Mouse (Mus musculus): ENCODE measurements around the gene Tbc1d22b. TPM values are rescaled to one million over a fixed set of nuclear protein-coding genes. Genes with fewer than 3 reads are reported as not detected.

Tbc1d22b gene
- polyA plus RNA-seq, 1 experiment from 2014 or later = 15.6 TPM

- Histone ChIP-seq H3K27ac (ENCODE audit: low read length) (peak overlapping the region; percentile 94), H3K36me3 (ENCODE audit: control insufficient read depth, insufficient read depth, low read length) (peaks cover 13% of the 10 kb centered on the region), H3K9me3 (ENCODE audit: control insufficient read depth, low read depth, low read length) (no peaks in the 10 kb centered on the region), H3K4me2 (replicated peaks; ENCODE audit: low read depth, low read length) (peak overlapping the region; percentile 81), H3K27me3 (ENCODE audit: control insufficient read depth, insufficient read depth, low read length) (no peaks in the 10 kb centered on the region), H3K4me1 (ENCODE audit: control insufficient read depth, insufficient read depth, low read length) (peaks cover 23% of the 10 kb centered on the region), H3K9ac (replicated peaks; ENCODE audit: low read depth, low read length) (peak overlapping the region; percentile 96), H3K4me3 (ENCODE audit: low read depth, low read length) (peak overlapping the region; percentile 98)
- ATAC-seq (ENCODE audit: insufficient number of reproducible peaks, insufficient read depth, low FRiP score, low read depth) = peak; percentile 51; the same call in 1 of the 2 replicates
- WGBS = under 1% methylated on average over 42 of the region's 43 CpGs
Observed at GRCm38 (mm10) chr17:29615024-29615551, 65.5 kb downstream of the Tbc1d22b start.

GRCm38 (mm10) chr17:29615616-29616015, 66.0 kb downstream of the Tbc1d22b start:
- H3K9ac ChIP-seq (replicated peaks; ENCODE audit: low read depth, low read length) = peak overlapping the region; percentile 96
- H3K9me3 ChIP-seq (ENCODE audit: control insufficient read depth, low read depth, low read length) = no peaks in the 10 kb centered on the region
- no peaks in the 10 kb centered on the region for H3K27me3 ChIP-seq (ENCODE audit: control insufficient read depth, insufficient read depth, low read length)
- no peak for ATAC-seq (ENCODE audit: insufficient number of reproducible peaks, insufficient read depth, low FRiP score, low read depth)
- WGBS = 6% methylated on average over 4 of the region's 4 CpGs
- peak overlapping the region; percentile 98 for H3K4me3 ChIP-seq (ENCODE audit: low read depth, low read length)
- peaks cover 23% of the 10 kb centered on the region for H3K4me1 ChIP-seq (ENCODE audit: control insufficient read depth, insufficient read depth, low read length)
- H3K4me2 ChIP-seq (replicated peaks; ENCODE audit: low read depth, low read length) = peak overlapping the region; percentile 81
- H3K36me3 ChIP-seq (ENCODE audit: control insufficient read depth, insufficient read depth, low read length) = peaks cover 14% of the 10 kb centered on the region
- H3K27ac ChIP-seq (ENCODE audit: low read length) = peak overlapping the region; percentile 94; the same call in 1 of the 2 replicates

DNA sequence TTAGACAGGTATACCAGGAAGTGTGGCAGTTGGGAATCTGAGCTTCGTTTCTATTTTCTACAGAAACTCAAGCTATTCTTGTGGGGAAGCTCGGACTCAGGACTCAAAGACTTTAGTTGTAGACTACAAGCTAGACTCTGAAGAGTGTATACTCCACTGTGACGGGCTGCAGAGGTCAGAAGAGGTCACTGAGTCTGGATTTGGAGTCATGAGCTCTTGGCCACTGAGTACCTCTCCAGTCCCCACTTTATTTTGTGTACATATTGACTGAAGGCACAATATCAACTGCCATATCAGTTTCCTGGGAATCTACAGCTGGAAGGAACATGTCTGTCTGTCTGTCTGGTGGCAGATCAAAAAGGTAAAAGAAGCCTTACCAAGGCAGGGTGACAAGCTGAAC, 69.6 kb downstream of the Tbc1d22b start:
- Histone ChIP-seq H3K9me3 (ENCODE audit: control insufficient read depth, low read depth, low read length) (no peaks in the 10 kb centered on the region), H3K4me3 (ENCODE audit: low read depth, low read length) (no peak overlapping the region), H3K27ac (ENCODE audit: low read length) (no peak overlapping the region), H3K36me3 (ENCODE audit: control insufficient read depth, insufficient read depth, low read length) (peaks cover 39% of the 10 kb centered on the region), H3K9ac (replicated peaks; ENCODE audit: low read depth, low read length) (no peak overlapping the region), H3K4me2 (replicated peaks; ENCODE audit: low read depth, low read length) (no peak overlapping the region), H3K4me1 (ENCODE audit: control insufficient read depth, insufficient read depth, low read length) (peaks cover 20% of the 10 kb centered on the region), H3K27me3 (ENCODE audit: control insufficient read depth, insufficient read depth, low read length) (no peaks in the 10 kb centered on the region)
- 84% methylated on average over 3 of the region's 3 CpGs for WGBS
- ATAC-seq (ENCODE audit: insufficient number of reproducible peaks, insufficient read depth, low FRiP score, low read depth) = no peak

- 90% methylated on average over 8 of the region's 8 CpGs for WGBS
- no peaks in the 10 kb centered on the region for H3K4me1 ChIP-seq (ENCODE audit: control insufficient read depth, insufficient read depth, low read length)
- peaks cover 76% of the 10 kb centered on the region for H3K36me3 ChIP-seq (ENCODE audit: control insufficient read depth, insufficient read depth, low read length)
- H3K4me3 ChIP-seq (ENCODE audit: low read depth, low read length) = no peak overlapping the region
- no peaks in the 10 kb centered on the region for H3K9me3 ChIP-seq (ENCODE audit: control insufficient read depth, low read depth, low read length)
- H3K27me3 ChIP-seq (ENCODE audit: control insufficient read depth, insufficient read depth, low read length) = no peaks in the 10 kb centered on the region
- no peak overlapping the region for H3K27ac ChIP-seq (ENCODE audit: low read length)
- H3K4me2 ChIP-seq (replicated peaks; ENCODE audit: low read depth, low read length) = no peak overlapping the region
- no peak overlapping the region for H3K9ac ChIP-seq (replicated peaks; ENCODE audit: low read depth, low read length)
- no peak for ATAC-seq (ENCODE audit: insufficient number of reproducible peaks, insufficient read depth, low FRiP score, low read depth)
Observed at GRCm38 (mm10) chr17:29623488-29623887, 73.9 kb downstream of the Tbc1d22b start.

- 92% methylated on average over 9 of the region's 9 CpGs for WGBS
- Histone ChIP-seq H3K9ac (replicated peaks; ENCODE audit: low read depth, low read length) (no peak overlapping the region), H3K36me3 (ENCODE audit: control insufficient read depth, insufficient read depth, low read length) (peaks cover 84% of the 10 kb centered on the region)
Observed at GRCm38 (mm10) chr17:29627285-29627684, 77.7 kb downstream of the Tbc1d22b start.

GRCm38 (mm10) chr17:29628946-29629345, 79.4 kb downstream of the Tbc1d22b start:
- Histone ChIP-seq H3K9me3 (ENCODE audit: control insufficient read depth, low read depth, low read length) (no peaks in the 10 kb centered on the region), H3K4me1 (ENCODE audit: control insufficient read depth, insufficient read depth, low read length) (no peaks in the 10 kb centered on the region), H3K36me3 (ENCODE audit: control insufficient read depth, insufficient read depth, low read length) (peaks cover 73% of the 10 kb centered on the region), H3K27me3 (ENCODE audit: control insufficient read depth, insufficient read depth, low read length) (no peaks in the 10 kb centered on the region), H3K9ac (replicated peaks; ENCODE audit: low read depth, low read length) (no peak overlapping the region), H3K27ac (ENCODE audit: low read length) (no peak overlapping the region), H3K4me3 (ENCODE audit: low read depth, low read length) (no peak overlapping the region), H3K4me2 (replicated peaks; ENCODE audit: low read depth, low read length) (no peak overlapping the region)
- ATAC-seq (ENCODE audit: insufficient number of reproducible peaks, insufficient read depth, low FRiP score, low read depth) = no peak
- 92% methylated on average over 5 of the region's 5 CpGs for WGBS

More at GRCm38 (mm10) chr17:29627285-29627684, 77.7 kb downstream of the Tbc1d22b start:
- Histone ChIP-seq H3K27me3 (ENCODE audit: control insufficient read depth, insufficient read depth, low read length) (no peaks in the 10 kb centered on the region), H3K4me3 (ENCODE audit: low read depth, low read length) (no peak overlapping the region), H3K9me3 (ENCODE audit: control insufficient read depth, low read depth, low read length) (no peaks in the 10 kb centered on the region), H3K4me2 (replicated peaks; ENCODE audit: low read depth, low read length) (no peak overlapping the region), H3K4me1 (ENCODE audit: control insufficient read depth, insufficient read depth, low read length) (no peaks in the 10 kb centered on the region), H3K27ac (ENCODE audit: low read length) (no peak overlapping the region)
- ATAC-seq (ENCODE audit: insufficient number of reproducible peaks, insufficient read depth, low FRiP score, low read depth) = no peak

- no peak overlapping the region for H3K4me2 ChIP-seq (replicated peaks; ENCODE audit: low read depth, low read length)
- no peak overlapping the region for H3K27ac ChIP-seq (ENCODE audit: low read length)
- H3K9ac ChIP-seq (replicated peaks; ENCODE audit: low read depth, low read length) = no peak overlapping the region
- H3K27me3 ChIP-seq (ENCODE audit: control insufficient read depth, insufficient read depth, low read length) = no peaks in the 10 kb centered on the region
- 85% methylated on average over 5 of the region's 5 CpGs for WGBS
- H3K9me3 ChIP-seq (ENCODE audit: control insufficient read depth, low read depth, low read length) = no peaks in the 10 kb centered on the region
- H3K4me3 ChIP-seq (ENCODE audit: low read depth, low read length) = no peak overlapping the region
- H3K4me1 ChIP-seq (ENCODE audit: control insufficient read depth, insufficient read depth, low read length) = no peaks in the 10 kb centered on the region
- peaks cover 70% of the 10 kb centered on the region for H3K36me3 ChIP-seq (ENCODE audit: control insufficient read depth, insufficient read depth, low read length)
- ATAC-seq (ENCODE audit: insufficient number of reproducible peaks, insufficient read depth, low FRiP score, low read depth) = no peak
Observed at GRCm38 (mm10) chr17:29629620-29630019, 80.0 kb downstream of the Tbc1d22b start.

- ATAC-seq (ENCODE audit: insufficient number of reproducible peaks, insufficient read depth, low FRiP score, low read depth) = no peak
- H3K36me3 ChIP-seq (ENCODE audit: control insufficient read depth, insufficient read depth, low read length) = peaks cover 68% of the 10 kb centered on the region
- 90% methylated on average over 11 of the region's 11 CpGs for WGBS
Observed at GRCm38 (mm10) chr17:29632312-29632711, 82.7 kb downstream of the Tbc1d22b start.

GRCm38 (mm10) chr17:29635492-29635891, 85.9 kb downstream of the Tbc1d22b start:
- Histone ChIP-seq H3K27me3 (ENCODE audit: control insufficient read depth, insufficient read depth, low read length) (no peaks in the 10 kb centered on the region), H3K27ac (ENCODE audit: low read length) (no peak overlapping the region), H3K9ac (replicated peaks; ENCODE audit: low read depth, low read length) (no peak overlapping the region), H3K4me1 (ENCODE audit: control insufficient read depth, insufficient read depth, low read length) (no peaks in the 10 kb centered on the region), H3K36me3 (ENCODE audit: control insufficient read depth, insufficient read depth, low read length) (peaks cover 59% of the 10 kb centered on the region), H3K4me3 (ENCODE audit: low read depth, low read length) (no peak overlapping the region), H3K9me3 (ENCODE audit: control insufficient read depth, low read depth, low read length) (no peaks in the 10 kb centered on the region), H3K4me2 (replicated peaks; ENCODE audit: low read depth, low read length) (no peak overlapping the region)
- no peak for ATAC-seq (ENCODE audit: insufficient number of reproducible peaks, insufficient read depth, low FRiP score, low read depth)
- WGBS = 88% methylated on average over 8 of the region's 8 CpGs

More at GRCm38 (mm10) chr17:29632312-29632711, 82.7 kb downstream of the Tbc1d22b start:
- no peak overlapping the region for H3K4me3 ChIP-seq (ENCODE audit: low read depth, low read length)
- H3K9me3 ChIP-seq (ENCODE audit: control insufficient read depth, low read depth, low read length) = no peaks in the 10 kb centered on the region
- no peaks in the 10 kb centered on the region for H3K4me1 ChIP-seq (ENCODE audit: control insufficient read depth, insufficient read depth, low read length)
- no peak overlapping the region for H3K27ac ChIP-seq (ENCODE audit: low read length)
- H3K27me3 ChIP-seq (ENCODE audit: control insufficient read depth, insufficient read depth, low read length) = no peaks in the 10 kb centered on the region
- no peak overlapping the region for H3K9ac ChIP-seq (replicated peaks; ENCODE audit: low read depth, low read length)
- H3K4me2 ChIP-seq (replicated peaks; ENCODE audit: low read depth, low read length) = no peak overlapping the region
